Mouse (Mus musculus) E14TG2a.4 (cell line): ENCODE results near the gene Apoc1.

Source experiments
- CTCF ChIP-seq: conservative IDR thresholded peaks from 2 replicates; pipeline ENCODE4 v1.5.1; 2014; ENCODE audit warnings: low read length
- NANOG ChIP-seq: IDR thresholded peaks from 2 replicates; pipeline ENCODE4 v1.6.1; 2014; ENCODE audit warnings: borderline replicate concordance, low read length, mixed read lengths

GRCm38 (mm10) chr7:19673083-19673699 is 19.3 kb downstream of the Apoc1 start:
- TF ChIP-seq CTCF (no peak), NANOG (no peak)
